Mouse (Mus musculus) heart, embryonic 11.5 days (tissue): ENCODE data around the gene Atg5. TPM values are rescaled to one million over a fixed set of nuclear protein-coding genes. Genes with fewer than 3 reads are reported as not detected.

ENCODE experiments used
- ATAC-seq: fragments of 200-750 bp; cut with Nextera tagmentation; replicated peaks from 2 replicates; pipeline ENCODE4 v1.8.0; 2017; ENCODE audit warnings: moderate library complexity; ENCODE audit not compliant: insufficient number of reproducible peaks, low FRiP score, low TSS enrichment
- H3K27ac ChIP-seq: fragments of 300-500 bp; sonication (generic); 2 replicates; pipeline ENCODE4 v1.5.1; 2014; ENCODE audit warnings: mild to moderate bottlenecking, low read depth, low read length
- H3K27me3 ChIP-seq: fragments of 300-500 bp; sonication (generic); 2 replicates; pipeline ENCODE4 v1.6.1; 2014; ENCODE audit warnings: mild to moderate bottlenecking, low read length, mixed read lengths; ENCODE audit not compliant: control insufficient read depth, insufficient read depth
- H3K36me3 ChIP-seq: fragments of 300-500 bp; sonication (generic); 2 replicates; pipeline ENCODE4 v1.6.1; 2014; ENCODE audit warnings: mild to moderate bottlenecking, low read length, moderate library complexity, mixed read lengths; ENCODE audit not compliant: control insufficient read depth, insufficient read depth
- H3K4me1 ChIP-seq: fragments of 300-500 bp; sonication (generic); 2 replicates; pipeline ENCODE4 v1.6.1; 2014; ENCODE audit warnings: low read length; ENCODE audit not compliant: control insufficient read depth, insufficient read depth
- H3K4me2 ChIP-seq: fragments of 300-500 bp; sonication (generic); 2 replicates; pipeline ENCODE4 v1.6.1; 2014; ENCODE audit warnings: mild to moderate bottlenecking, moderate library complexity
- H3K4me3 ChIP-seq: fragments of 300-500 bp; sonication (generic); 2 replicates; pipeline ENCODE4 v1.5.1; 2014; ENCODE audit warnings: low read depth, low read length
- H3K9ac ChIP-seq: fragments of 300-500 bp; sonication (generic); 2 replicates; pipeline ENCODE4 v1.6.1; 2014; ENCODE audit warnings: mild to moderate bottlenecking, low read depth, low read length, moderate library complexity
- H3K9me3 ChIP-seq: fragments of 300-500 bp; sonication (generic); replicated peaks from 2 replicates; pipeline ENCODE4 v1.6.1; 2016; ENCODE audit warnings: low read length; ENCODE audit not compliant: control insufficient read depth
- whole genome bisulfite sequencing: fragments of 180-500 bp; shearing (Covaris S2); extraction: QIAGEN DNeasy Blood & Tissue Kit; methylation state at CpG from one replicate; pipeline ENCODE4 v1.1.7; 2014; ENCODE audit not compliant: insufficient replicate concordance; 5-methylcytosine and 5-hydroxymethylcytosine counted together
- polyA plus RNA-seq: library from polyadenylated mRNA; unstranded; fragments of >200 nt; fragmentation: Nextera tagmentation; extraction: Ambion mirVana; gene quantifications from 2 replicates; pipeline ENCODE4 v1.2.1, GENCODE M21; 2014

Atg5 gene
- polyA plus RNA-seq, 1 experiment from 2014 or later: 30.6 TPM

DNA sequence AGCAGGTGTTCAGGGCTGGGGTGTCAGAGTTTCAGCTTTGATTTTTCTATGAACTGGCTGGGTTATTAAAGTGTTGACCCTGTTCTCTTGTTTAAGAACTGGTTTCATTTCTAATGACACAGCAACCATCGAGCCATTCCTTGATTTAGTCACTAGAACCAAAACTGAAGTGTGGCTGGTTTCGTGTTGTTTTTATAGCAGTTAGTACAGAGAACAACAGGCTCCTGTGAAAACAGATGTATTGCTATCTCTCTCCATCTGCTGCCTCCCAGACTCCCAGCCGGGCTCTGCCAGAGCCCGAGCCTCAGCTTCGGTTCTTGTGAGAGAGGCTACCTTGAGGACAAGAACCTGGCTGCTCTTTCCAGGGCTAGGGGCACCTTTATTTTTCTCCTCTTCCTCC is 109.7 kb downstream of the Atg5 start:
- Histone ChIP-seq H3K9me3 (no peaks in the 10 kb centered on the region), H3K27me3 (no peaks in the 10 kb centered on the region), H3K4me1 (peaks cover 13% of the 10 kb centered on the region), H3K27ac (no peak overlapping the region), H3K36me3 (no peaks in the 10 kb centered on the region), H3K9ac (no peak overlapping the region), H3K4me3 (no peak overlapping the region), H3K4me2 (no peak overlapping the region)
- ATAC-seq: no peak
- WGBS: 43% methylated on average over 5 of the region's 5 CpGs

DNA sequence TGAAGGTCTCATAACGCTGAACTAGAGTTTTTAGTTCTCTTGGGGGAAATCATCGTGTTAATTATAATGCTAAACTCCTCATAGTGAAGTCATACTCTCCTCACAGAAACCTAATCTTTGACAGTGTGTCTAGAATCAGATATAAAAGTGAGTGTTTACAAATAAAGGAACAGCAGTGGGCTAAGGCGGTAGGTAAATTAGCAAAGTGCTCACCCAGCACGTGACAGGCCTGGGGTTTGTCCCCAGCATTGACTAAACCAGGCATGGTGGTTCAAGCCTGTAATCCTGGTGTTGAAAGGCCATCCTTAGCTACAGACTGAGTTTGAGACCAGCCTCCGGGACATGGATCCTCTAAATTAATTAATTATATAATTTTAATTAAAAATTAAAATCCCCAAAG is 110.2 kb downstream of the Atg5 start:
- H3K9me3 ChIP-seq: no peaks in the 10 kb centered on the region
- WGBS: 79% methylated on average over 5 of the region's 5 CpGs
- no peaks in the 10 kb centered on the region for H3K36me3 ChIP-seq
- no peaks in the 10 kb centered on the region for H3K27me3 ChIP-seq
- ATAC-seq: no peak
- H3K9ac ChIP-seq: no peak overlapping the region
- H3K4me2 ChIP-seq: no peak overlapping the region
- peaks cover 13% of the 10 kb centered on the region for H3K4me1 ChIP-seq
- no peak overlapping the region for H3K27ac ChIP-seq
- H3K4me3 ChIP-seq: no peak overlapping the region

DNA sequence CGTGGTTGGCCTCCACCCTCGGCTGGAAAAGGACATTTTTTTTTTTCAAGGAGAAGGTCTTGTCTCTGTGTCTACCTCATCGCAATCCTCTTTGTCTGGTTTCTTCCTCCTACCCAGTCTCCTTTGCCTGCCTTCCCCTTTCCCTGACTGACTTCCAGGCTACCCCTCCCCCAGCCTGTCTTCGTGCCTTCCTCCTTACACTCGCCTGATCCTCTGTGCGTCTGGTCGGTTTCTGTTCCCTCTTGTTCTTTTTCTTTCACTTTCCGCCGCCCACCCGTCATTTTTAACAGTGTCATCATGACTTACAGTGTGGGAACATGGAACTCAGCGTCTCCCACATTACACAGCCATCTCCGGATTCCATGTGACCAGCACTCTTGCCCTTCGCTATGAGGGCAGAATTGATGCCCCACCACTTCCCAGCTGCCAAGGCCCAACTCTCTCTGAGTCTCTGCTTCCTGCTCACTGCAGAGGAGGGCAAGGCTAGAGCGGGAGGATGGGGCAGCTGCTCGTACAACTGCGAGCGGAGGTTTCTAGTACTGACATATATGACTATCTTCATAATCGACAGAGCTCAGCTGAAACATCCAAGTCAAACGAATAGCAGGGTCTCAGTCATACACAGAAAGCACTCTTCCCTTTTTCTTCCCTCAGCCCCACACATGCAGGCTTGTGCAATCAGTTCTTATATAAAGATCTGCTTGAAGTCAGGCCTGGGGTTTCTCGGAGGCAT is 112.5 kb downstream of the Atg5 start:
- H3K9ac ChIP-seq: 0 out of 2 replicates have a peak overlapping the region, but pooled peaks have one; percentile 30
- no peaks in the 10 kb centered on the region for H3K27me3 ChIP-seq
- no peak overlapping the region for H3K4me3 ChIP-seq
- H3K27ac ChIP-seq: no peak overlapping the region
- 39% methylated on average over 20 of the region's 20 CpGs for WGBS
- no peaks in the 10 kb centered on the region for H3K9me3 ChIP-seq
- H3K4me1 ChIP-seq: peaks cover 13% of the 10 kb centered on the region
- no peaks in the 10 kb centered on the region for H3K36me3 ChIP-seq
- no peak; the same call in 1 of the 2 replicates for ATAC-seq
- H3K4me2 ChIP-seq: peak overlapping the region; percentile 50

DNA sequence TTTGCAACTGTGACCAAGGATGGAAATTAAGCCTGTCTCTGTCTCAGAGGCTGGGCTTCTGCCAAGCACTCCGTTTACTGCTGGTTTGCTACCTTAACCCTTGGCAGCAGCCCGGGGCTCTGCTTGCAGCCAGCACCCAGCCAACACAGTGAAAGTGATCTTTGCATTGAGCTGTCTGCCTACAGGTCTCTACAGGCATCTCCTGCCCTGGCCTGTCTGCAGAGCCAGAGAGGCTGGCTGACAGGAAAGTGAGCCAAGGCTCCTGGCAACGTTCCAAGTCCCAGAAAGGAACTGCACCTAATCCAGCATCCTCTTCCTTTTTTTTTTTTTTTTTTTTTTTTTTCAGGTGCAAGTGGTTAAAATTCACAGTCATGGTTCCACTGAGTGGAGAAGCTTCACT is 113.2 kb downstream of the Atg5 start:
- Histone ChIP-seq H3K9me3 (no peaks in the 10 kb centered on the region), H3K36me3 (no peaks in the 10 kb centered on the region), H3K9ac (no peak overlapping the region), H3K27ac (no peak overlapping the region), H3K27me3 (no peaks in the 10 kb centered on the region), H3K4me3 (no peak overlapping the region), H3K4me2 (no peak overlapping the region), H3K4me1 (peaks cover 13% of the 10 kb centered on the region)
- WGBS: 23% methylated on average over 3 of the region's 3 CpGs
- peak; percentile 52; the same call in 1 of the 2 replicates for ATAC-seq

DNA sequence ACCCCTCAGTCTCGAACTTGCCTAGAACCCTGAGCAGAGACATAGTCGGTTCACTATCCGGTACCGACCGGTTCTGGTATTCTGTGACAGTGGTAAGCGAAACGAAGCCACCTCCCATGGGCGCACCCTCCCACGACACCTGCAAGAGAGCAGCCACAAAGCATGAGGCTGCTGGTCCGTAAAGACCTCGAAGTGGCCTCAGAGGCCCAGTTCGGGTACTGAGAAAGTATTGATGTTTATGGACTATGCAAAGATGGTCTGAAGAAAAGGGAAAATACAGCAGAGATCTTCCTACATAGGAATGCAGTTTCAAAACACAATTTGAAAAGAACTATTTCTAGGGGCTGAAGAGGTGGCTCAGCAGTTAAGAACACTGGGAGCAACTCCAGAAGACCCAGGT is 113.8 kb downstream of the Atg5 start:
- H3K4me2 ChIP-seq: no peak overlapping the region
- H3K9me3 ChIP-seq: no peaks in the 10 kb centered on the region
- H3K4me1 ChIP-seq: peaks cover 13% of the 10 kb centered on the region
- H3K27me3 ChIP-seq: no peaks in the 10 kb centered on the region
- no peak overlapping the region for H3K4me3 ChIP-seq
- ATAC-seq: no peak
- H3K9ac ChIP-seq: no peak overlapping the region
- WGBS: 88% methylated on average over 12 of the region's 12 CpGs
- no peaks in the 10 kb centered on the region for H3K36me3 ChIP-seq
- no peak overlapping the region for H3K27ac ChIP-seq

DNA sequence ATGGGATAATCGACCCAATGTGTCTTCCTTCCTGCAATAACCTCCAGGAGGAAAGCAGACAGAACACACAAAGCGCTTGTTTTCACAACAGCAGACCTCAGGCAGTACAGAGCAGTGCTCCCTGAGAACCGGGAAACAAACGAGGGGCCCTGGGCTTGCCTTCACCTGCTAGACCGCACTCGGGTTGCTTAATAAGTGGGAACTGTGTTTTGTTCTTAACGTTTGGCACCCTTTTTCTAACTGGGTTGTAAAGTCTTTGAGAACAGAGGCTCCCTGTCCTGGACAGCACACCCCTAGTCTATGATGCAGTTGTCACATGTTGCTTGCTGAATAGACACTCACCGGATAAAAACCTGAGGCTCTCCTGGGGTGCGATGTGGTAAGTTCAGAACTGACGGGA is 115.1 kb downstream of the Atg5 start:
- H3K27me3 ChIP-seq: no peaks in the 10 kb centered on the region
- 73% methylated on average over 10 of the region's 10 CpGs for WGBS
- no peak overlapping the region for H3K9ac ChIP-seq

DNA sequence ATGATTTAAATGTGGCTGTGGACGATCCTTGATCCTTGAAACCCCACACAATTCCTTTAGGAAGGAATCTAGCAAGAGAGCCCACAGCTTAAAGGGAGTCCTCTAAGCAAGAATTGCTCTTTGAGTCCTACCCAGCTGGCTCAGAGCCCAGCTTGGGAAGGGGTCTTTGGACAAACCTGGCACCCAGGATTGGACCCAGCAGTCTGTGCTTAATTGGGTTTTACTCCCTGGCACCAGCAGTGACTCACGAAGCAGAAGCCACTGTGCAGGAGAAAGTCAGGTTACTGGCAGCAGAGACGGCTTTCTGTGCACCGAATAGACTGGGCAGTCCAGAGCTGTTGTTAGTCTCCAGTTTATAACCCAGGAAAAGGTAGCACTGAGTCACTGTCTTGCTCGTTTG is 117.1 kb downstream of the Atg5 start:
- Histone ChIP-seq H3K4me1 (peaks cover 10% of the 10 kb centered on the region), H3K27me3 (no peaks in the 10 kb centered on the region), H3K27ac (no peak overlapping the region), H3K9me3 (no peaks in the 10 kb centered on the region), H3K9ac (no peak overlapping the region), H3K4me2 (no peak overlapping the region), H3K4me3 (no peak overlapping the region), H3K36me3 (no peaks in the 10 kb centered on the region)
- ATAC-seq: no peak
- 78% methylated on average over 5 of the region's 5 CpGs for WGBS

More for the DNA sequence above, 115.1 kb downstream of the Atg5 start:
- no peak overlapping the region for H3K27ac ChIP-seq
- no peaks in the 10 kb centered on the region for H3K36me3 ChIP-seq
- no peaks in the 10 kb centered on the region for H3K9me3 ChIP-seq
- H3K4me2 ChIP-seq: no peak overlapping the region
- ATAC-seq: no peak
- H3K4me1 ChIP-seq: peaks cover 13% of the 10 kb centered on the region
- H3K4me3 ChIP-seq: no peak overlapping the region

DNA sequence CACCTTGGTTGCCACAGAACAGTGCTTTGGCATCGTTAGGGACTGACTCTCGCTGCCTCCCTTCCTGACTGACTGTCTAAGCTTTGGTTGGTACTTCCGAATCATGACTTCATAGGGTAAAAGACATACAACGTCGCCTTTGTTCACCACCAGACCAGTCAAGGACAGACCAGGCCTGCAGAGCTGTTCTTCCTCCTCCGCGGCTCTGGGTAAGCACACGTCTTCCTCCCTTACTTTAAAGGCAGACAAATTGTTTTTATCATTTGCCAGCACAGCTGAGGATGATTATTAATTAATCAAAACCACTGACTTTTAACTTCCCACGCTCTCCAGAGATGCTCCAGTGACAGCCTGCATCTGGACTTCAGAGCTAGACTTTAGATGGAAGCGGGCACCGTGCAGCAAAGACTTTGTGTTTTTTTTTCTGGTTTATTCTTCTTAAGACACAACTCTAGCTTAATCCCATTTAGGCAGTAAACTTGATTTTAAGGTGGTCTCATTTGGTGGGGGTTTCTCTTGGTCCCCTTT is 120.6 kb downstream of the Atg5 start:
- no peak overlapping the region for H3K9ac ChIP-seq
- H3K4me3 ChIP-seq: no peak overlapping the region
- WGBS: 73% methylated on average over 11 of the region's 11 CpGs

DNA sequence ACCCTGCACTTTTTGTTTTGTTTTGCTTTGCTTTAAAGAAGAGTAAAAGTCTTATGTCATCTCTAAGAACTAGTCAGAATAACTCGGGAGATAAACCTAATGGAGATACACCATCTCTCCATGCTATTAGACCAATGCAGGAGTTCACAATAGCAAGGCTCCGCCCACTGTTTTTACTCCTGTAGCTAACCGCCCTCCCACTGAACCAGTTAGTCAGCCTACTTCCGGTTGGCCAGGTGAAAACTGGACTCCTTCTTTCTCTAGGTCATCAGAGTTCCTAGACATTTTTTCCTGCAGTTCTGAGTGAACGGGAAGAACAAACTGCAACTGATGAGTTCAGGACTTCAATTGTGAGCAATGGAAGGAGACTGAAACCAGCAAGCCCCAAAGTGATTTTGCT is 122.1 kb downstream of the Atg5 start:
- H3K27ac ChIP-seq: no peak overlapping the region
- no peaks in the 10 kb centered on the region for H3K9me3 ChIP-seq
- no peaks in the 10 kb centered on the region for H3K27me3 ChIP-seq
- no peak overlapping the region for H3K9ac ChIP-seq
- H3K4me1 ChIP-seq: no peaks in the 10 kb centered on the region
- WGBS: 78% methylated on average over 5 of the region's 5 CpGs
- ATAC-seq: no peak
- H3K36me3 ChIP-seq: no peaks in the 10 kb centered on the region
- no peak overlapping the region for H3K4me3 ChIP-seq
- no peak overlapping the region for H3K4me2 ChIP-seq

More for the DNA sequence above, 120.6 kb downstream of the Atg5 start:
- no peak for ATAC-seq
- H3K4me1 ChIP-seq: no peaks in the 10 kb centered on the region
- H3K27me3 ChIP-seq: no peaks in the 10 kb centered on the region
- H3K4me2 ChIP-seq: no peak overlapping the region
- H3K9me3 ChIP-seq: no peaks in the 10 kb centered on the region
- no peaks in the 10 kb centered on the region for H3K36me3 ChIP-seq
- H3K27ac ChIP-seq: no peak overlapping the region
